Mouse (Mus musculus): ENCODE measurements at regions not wholly inside any gene's neighbourhood (a gene's known extent, or its start where the extent isn't known, plus 50 kb on each side); places are given as distances from the start of the nearest gene placed in this dataset.

GRCm38 (mm10) chr13:83041506-83041905 lies 462.3 kb upstream of the Mef2c start:
- Histone ChIP-seq H3K4me3 (no peak overlapping the region), H3K4me1 (peaks cover under 1% of the 10 kb centered on the region; the same call in 1 of the 2 replicates), H3K27me3 (no peaks in the 10 kb centered on the region), H3K36me3 (no peaks in the 10 kb centered on the region), H3K9ac (no peak overlapping the region), H3K4me2 (replicated peaks) (no peak overlapping the region), H3K27ac (no peak overlapping the region), H3K9me3 (no peaks in the 10 kb centered on the region)
- ATAC-seq (ENCODE audit: insufficient number of reproducible peaks, insufficient read depth, low FRiP score, low TSS enrichment): no peak
- WGBS: 94% methylated on average over 1 of the region's 1 CpGs

DNA sequence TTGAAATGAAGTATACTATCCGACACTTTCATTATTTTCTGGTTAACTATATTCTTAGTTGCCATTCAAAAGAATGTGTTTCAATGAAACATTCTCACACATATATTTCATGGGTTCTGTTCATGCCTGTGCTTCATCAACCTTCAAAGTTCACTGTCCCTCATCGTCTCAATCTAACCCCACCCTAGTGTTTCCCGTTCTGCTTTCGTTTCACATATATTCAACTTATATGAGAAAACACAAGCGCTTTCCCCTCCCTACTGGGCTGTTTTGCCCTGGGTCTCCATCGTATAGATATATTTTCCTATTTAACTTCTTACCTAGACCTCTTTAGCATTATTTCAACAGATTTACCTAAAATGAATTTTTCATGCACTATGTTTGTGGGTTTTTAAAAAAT lies 458.3 kb upstream of the Mef2c start:
- no peak for ATAC-seq (ENCODE audit: insufficient number of reproducible peaks, insufficient read depth, low FRiP score, low TSS enrichment)
- H3K36me3 ChIP-seq: no peaks in the 10 kb centered on the region
- WGBS: 93% methylated on average over 6 of the region's 6 CpGs
- no peaks in the 10 kb centered on the region for H3K9me3 ChIP-seq
- H3K9ac ChIP-seq: no peak overlapping the region
- no peaks in the 10 kb centered on the region for H3K27me3 ChIP-seq
- peaks cover 3% of the 10 kb centered on the region; the same call in 1 of the 2 replicates for H3K4me1 ChIP-seq
- H3K27ac ChIP-seq: no peak overlapping the region
- H3K4me2 ChIP-seq (replicated peaks): no peak overlapping the region
- no peak overlapping the region for H3K4me3 ChIP-seq

DNA sequence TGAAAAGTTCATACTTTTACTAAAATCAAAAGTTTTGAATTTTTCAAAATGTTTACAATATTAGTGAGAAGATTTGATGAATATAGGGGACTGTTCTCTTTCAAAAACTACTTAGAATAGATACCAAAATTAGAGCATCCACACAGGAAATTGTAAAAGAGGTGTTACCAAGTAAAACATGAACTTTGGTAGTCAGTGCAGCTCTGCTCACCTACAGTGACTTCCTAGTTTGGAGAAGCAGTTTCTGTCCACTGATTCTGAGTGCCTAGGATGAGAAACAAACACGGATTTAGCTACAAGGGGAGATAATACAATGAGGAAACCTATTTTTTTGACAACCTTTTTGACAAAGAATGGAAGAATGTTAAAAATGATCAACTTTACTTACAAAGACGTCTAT lies 457.9 kb upstream of the Mef2c start:
- Histone ChIP-seq H3K4me3 (no peak overlapping the region), H3K27me3 (no peaks in the 10 kb centered on the region), H3K9ac (no peak overlapping the region), H3K36me3 (no peaks in the 10 kb centered on the region), H3K4me1 (peaks cover 3% of the 10 kb centered on the region; the same call in 1 of the 2 replicates), H3K27ac (no peak overlapping the region), H3K4me2 (replicated peaks) (no peak overlapping the region), H3K9me3 (no peaks in the 10 kb centered on the region)
- WGBS: 69% methylated on average over 2 of the region's 2 CpGs
- no peak for ATAC-seq (ENCODE audit: insufficient number of reproducible peaks, insufficient read depth, low FRiP score, low TSS enrichment)

DNA sequence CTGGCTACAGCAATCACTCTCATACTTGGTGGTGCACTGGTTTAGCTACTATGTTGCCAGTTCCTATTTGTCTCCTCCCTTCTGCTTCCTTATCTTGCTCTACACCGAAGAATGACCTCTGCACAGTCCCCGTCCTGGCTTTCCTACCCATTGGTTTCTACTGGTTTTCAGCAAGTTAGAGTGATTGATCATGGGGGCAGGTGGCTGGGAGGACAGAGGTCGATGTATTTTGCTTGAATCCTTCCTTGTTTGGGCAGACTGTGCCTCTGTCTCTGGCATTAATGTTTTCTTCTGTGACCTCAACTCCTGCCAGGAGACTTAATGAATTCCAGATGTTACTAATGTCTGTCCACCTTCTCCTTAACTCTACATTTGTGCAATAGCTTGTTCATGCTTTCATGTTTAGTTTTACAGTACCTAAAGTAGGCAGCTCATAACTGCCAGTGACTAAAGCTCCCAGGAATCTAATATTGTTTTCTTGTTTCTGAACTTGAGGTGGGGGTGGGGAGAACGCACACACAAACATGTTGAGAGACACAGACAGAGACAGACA lies 457.2 kb upstream of the Mef2c start:
- Histone ChIP-seq H3K9me3 (no peaks in the 10 kb centered on the region), H3K9ac (no peak overlapping the region), H3K36me3 (no peaks in the 10 kb centered on the region), H3K27ac (no peak overlapping the region), H3K4me2 (replicated peaks) (no peak overlapping the region), H3K4me3 (no peak overlapping the region), H3K27me3 (no peaks in the 10 kb centered on the region), H3K4me1 (peaks cover 3% of the 10 kb centered on the region; the same call in 1 of the 2 replicates)
- whole genome bisulfite sequencing: 24% methylated on average over 4 of the region's 4 CpGs
- no peak for ATAC-seq (ENCODE audit: insufficient number of reproducible peaks, insufficient read depth, low FRiP score, low TSS enrichment)

GRCm38 (mm10) chr13:83055865-83056264 lies 448.0 kb upstream of the Mef2c start:
- no peak for ATAC-seq (ENCODE audit: insufficient number of reproducible peaks, insufficient read depth, low FRiP score, low TSS enrichment)
- no peak overlapping the region for H3K4me2 ChIP-seq (replicated peaks)
- H3K9ac ChIP-seq: no peak overlapping the region
- H3K4me1 ChIP-seq: no peaks in the 10 kb centered on the region
- 55% methylated on average over 2 of the region's 2 CpGs for WGBS
- no peak overlapping the region for H3K27ac ChIP-seq
- no peaks in the 10 kb centered on the region for H3K9me3 ChIP-seq
- no peaks in the 10 kb centered on the region for H3K27me3 ChIP-seq
- H3K4me3 ChIP-seq: no peak overlapping the region
- no peaks in the 10 kb centered on the region for H3K36me3 ChIP-seq

DNA sequence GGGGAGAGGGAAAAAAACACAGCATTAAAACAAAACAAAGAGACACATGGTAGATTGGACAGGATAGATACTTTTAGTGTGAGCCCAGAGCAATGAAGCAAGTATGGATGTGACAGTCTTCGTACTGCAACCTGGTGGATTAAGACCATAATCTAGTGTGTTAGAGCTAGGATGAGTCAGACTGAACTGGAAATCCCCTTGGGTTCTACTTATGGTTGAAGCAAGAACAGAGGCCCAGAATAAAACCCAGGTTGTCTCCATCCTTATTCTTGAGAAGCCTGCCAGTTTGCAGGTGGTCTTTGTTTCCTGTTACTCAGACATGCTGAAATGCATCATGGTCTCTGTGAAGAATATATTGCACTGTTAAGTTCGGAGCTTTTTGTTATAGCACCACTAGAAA lies 447.4 kb upstream of the Mef2c start:
- no peak for ATAC-seq (ENCODE audit: insufficient number of reproducible peaks, insufficient read depth, low FRiP score, low TSS enrichment)
- no peaks in the 10 kb centered on the region for H3K27me3 ChIP-seq
- H3K4me3 ChIP-seq: no peak overlapping the region
- H3K36me3 ChIP-seq: no peaks in the 10 kb centered on the region
- H3K4me2 ChIP-seq (replicated peaks): no peak overlapping the region
- 90% methylated on average over 2 of the region's 2 CpGs for WGBS
- H3K27ac ChIP-seq: no peak overlapping the region
- no peak overlapping the region for H3K9ac ChIP-seq
- no peaks in the 10 kb centered on the region for H3K4me1 ChIP-seq
- H3K9me3 ChIP-seq: no peaks in the 10 kb centered on the region

DNA sequence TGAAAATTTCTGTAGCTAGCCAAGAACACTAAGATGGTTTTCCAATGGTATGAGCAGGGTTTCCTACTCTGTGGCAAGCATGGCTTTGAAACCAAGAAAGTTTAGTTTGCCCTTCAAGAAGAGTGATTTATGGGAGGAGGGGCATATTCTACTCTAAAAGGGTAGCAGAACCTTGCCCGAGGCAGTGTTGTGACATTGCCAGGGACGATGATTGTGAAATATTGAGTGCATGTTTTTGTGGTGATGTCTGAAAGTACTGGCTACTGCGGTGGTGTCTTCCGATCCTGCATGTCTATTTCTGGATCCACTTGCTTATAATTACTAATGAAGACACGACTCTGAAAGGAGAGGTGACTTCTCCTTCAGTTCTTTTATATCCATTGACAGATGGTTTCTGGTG lies 439.1 kb upstream of the Mef2c start:
- WGBS: 74% methylated on average over 5 of the region's 5 CpGs
- Histone ChIP-seq H3K4me3 (no peak overlapping the region), H3K36me3 (no peaks in the 10 kb centered on the region), H3K27ac (no peak overlapping the region), H3K27me3 (no peaks in the 10 kb centered on the region), H3K4me1 (no peaks in the 10 kb centered on the region), H3K4me2 (replicated peaks) (no peak overlapping the region), H3K9me3 (no peaks in the 10 kb centered on the region), H3K9ac (no peak overlapping the region)
- ATAC-seq (ENCODE audit: insufficient number of reproducible peaks, insufficient read depth, low FRiP score, low TSS enrichment): no peak

DNA sequence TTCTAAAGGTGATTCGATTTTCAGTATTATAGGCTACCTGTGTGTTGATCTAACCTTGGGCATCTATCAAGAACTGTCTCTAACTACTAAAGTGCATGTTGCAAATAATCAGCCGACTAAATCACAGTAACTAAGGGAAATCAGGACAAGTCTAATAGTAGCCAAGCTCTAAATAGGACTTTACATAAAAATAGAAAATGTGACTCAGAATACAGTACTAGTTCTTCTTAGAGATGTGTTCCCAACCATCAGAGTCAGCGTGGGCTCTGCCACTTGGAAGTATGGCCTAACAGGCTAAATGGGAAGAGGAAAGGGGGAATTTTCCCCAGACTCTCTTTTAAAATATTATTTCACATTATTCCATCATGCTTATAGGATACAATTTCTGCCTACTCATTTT lies 438.6 kb upstream of the Mef2c start:
- ATAC-seq (ENCODE audit: insufficient number of reproducible peaks, insufficient read depth, low FRiP score, low TSS enrichment): no peak
- Histone ChIP-seq H3K36me3 (no peaks in the 10 kb centered on the region), H3K9me3 (no peaks in the 10 kb centered on the region), H3K4me1 (no peaks in the 10 kb centered on the region), H3K4me3 (no peak overlapping the region), H3K27ac (no peak overlapping the region), H3K9ac (no peak overlapping the region), H3K27me3 (no peaks in the 10 kb centered on the region), H3K4me2 (replicated peaks) (no peak overlapping the region)
- 82% methylated on average over 3 of the region's 3 CpGs for WGBS

DNA sequence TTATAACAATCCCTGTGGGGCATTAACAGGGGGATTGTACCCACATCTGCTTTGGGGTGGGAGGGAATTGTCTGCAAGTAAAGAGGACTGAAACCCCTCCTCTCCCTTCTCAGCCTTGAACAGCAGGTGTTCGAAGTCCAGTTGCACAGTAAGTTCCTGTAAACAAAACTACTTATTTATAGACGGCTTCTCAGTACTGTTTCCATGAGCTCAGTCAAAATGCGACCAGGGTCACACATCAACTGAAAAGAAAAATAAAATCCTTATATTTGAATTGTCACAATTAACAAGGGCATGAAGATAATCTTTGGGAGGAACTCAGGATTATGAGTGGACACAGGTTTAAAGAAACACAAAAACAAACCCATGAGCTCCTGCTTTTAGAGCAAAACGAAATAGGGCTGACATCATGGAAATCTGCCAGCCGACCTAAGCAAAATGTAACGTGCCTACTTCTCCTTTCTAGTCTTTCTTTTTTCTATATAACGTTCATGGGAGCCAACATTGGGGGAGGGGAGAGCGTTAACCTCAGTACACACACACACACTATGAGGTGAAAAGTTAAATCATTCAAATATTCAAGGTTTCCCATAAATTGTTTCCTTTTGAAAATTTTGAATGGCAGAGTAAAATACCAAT lies 437.6 kb upstream of the Mef2c start:
- H3K4me1 ChIP-seq: no peaks in the 10 kb centered on the region
- no peak for ATAC-seq (ENCODE audit: insufficient number of reproducible peaks, insufficient read depth, low FRiP score, low TSS enrichment)
- 68% methylated on average over 8 of the region's 8 CpGs for WGBS

GRCm38 (mm10) chr13:83067496-83067895 lies 436.3 kb upstream of the Mef2c start:
- Histone ChIP-seq H3K4me3 (no peak overlapping the region), H3K27ac (no peak overlapping the region), H3K9me3 (no peaks in the 10 kb centered on the region), H3K36me3 (no peaks in the 10 kb centered on the region), H3K27me3 (no peaks in the 10 kb centered on the region), H3K4me2 (replicated peaks) (no peak overlapping the region), H3K9ac (no peak overlapping the region), H3K4me1 (no peaks in the 10 kb centered on the region)
- WGBS: 75% methylated on average over 2 of the region's 2 CpGs
- ATAC-seq (ENCODE audit: insufficient number of reproducible peaks, insufficient read depth, low FRiP score, low TSS enrichment): no peak

More for the DNA sequence above, 437.6 kb upstream of the Mef2c start:
- H3K36me3 ChIP-seq: no peaks in the 10 kb centered on the region
- H3K27ac ChIP-seq: no peak overlapping the region
- H3K9me3 ChIP-seq: no peaks in the 10 kb centered on the region
- no peak overlapping the region for H3K4me2 ChIP-seq (replicated peaks)
- H3K27me3 ChIP-seq: no peaks in the 10 kb centered on the region
- H3K4me3 ChIP-seq: no peak overlapping the region
- H3K9ac ChIP-seq: no peak overlapping the region

DNA sequence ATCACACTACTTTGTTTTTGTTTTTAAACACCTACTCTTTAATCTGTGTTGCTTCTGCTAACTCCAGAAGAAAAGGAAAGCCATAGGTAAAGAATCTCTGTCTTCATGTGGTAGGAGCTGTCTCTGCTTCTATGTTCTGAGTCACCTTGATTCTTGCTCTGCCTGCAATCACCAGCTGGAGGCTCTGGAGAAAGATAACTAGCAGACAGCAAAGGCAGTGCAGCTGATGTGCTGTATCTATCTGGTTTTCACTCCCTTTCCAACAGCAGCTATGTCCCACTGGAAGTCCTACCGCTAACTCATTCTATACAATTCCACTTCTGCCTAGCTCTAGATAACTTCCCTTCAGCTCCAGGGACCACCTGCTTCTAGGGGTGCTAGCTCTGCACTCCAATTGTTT lies 435.2 kb upstream of the Mef2c start:
- WGBS: 96% methylated on average over 1 of the region's 1 CpGs
- H3K9me3 ChIP-seq: no peaks in the 10 kb centered on the region

DNA sequence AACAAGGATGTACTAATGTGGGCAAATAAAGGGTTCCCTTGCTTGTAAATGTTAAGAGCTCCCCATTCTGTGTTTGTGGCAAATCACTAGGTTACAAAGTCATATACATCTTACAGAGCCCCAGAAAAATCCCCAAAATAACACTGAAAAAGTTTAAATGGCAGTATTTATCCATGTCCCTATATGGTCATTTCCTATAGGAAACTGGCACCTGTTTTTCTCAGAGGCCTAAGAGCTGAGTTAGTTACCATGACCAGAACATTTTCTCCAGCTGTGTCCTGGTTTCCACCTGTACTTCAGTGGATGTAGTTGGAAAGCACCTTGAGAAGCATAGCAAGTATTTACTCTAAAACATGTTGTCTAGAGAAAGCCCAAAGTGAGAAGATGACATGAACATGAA lies 434.5 kb upstream of the Mef2c start:
- Histone ChIP-seq H3K27ac (no peak overlapping the region), H3K4me2 (replicated peaks) (no peak overlapping the region), H3K9ac (no peak overlapping the region), H3K9me3 (no peaks in the 10 kb centered on the region), H3K36me3 (no peaks in the 10 kb centered on the region), H3K27me3 (no peaks in the 10 kb centered on the region), H3K4me3 (no peak overlapping the region), H3K4me1 (no peaks in the 10 kb centered on the region)
- no peak for ATAC-seq (ENCODE audit: insufficient number of reproducible peaks, insufficient read depth, low FRiP score, low TSS enrichment)

More for the DNA sequence above, 435.2 kb upstream of the Mef2c start:
- Histone ChIP-seq H3K27me3 (no peaks in the 10 kb centered on the region), H3K4me2 (replicated peaks) (no peak overlapping the region), H3K27ac (no peak overlapping the region), H3K9ac (no peak overlapping the region), H3K4me3 (no peak overlapping the region), H3K4me1 (no peaks in the 10 kb centered on the region), H3K36me3 (no peaks in the 10 kb centered on the region)
- no peak for ATAC-seq (ENCODE audit: insufficient number of reproducible peaks, insufficient read depth, low FRiP score, low TSS enrichment)

All from embryonic facial prominence, embryonic 12.5 days (tissue).